Mouse (Mus musculus): ENCODE results near the gene Rims4.

GRCm38 (mm10) chr2:163913704-163914103, 4.8 kb downstream of the Rims4 start:
- TF ChIP-seq CTCF (IDR thresholded peaks at IDR 0.05 in 2 of 3, conservative IDR thresholded peaks at IDR 0.05 in 1 of 3; ENCODE audit: control insufficient read depth in 1 of 3, insufficient read depth in 1 of 3, low read depth in 2 of 3, low read length in 3 of 3, poor library complexity in 1 of 3, severe bottlenecking in 1 of 3) (no peak), CHD1 (IDR thresholded peaks at IDR 0.05; ENCODE audit: low read depth, low read length) (no peak), RCOR1 (IDR thresholded peaks at IDR 0.05; ENCODE audit: low read depth, low read length) (no peak), POLR2A (IDR thresholded peaks at IDR 0.05; ENCODE audit: control insufficient read depth in 1 of 2, insufficient read depth in 1 of 2, low read depth in 1 of 2, low read length in 2 of 2, poor library complexity in 1 of 2) (no peak), HCFC1 (IDR thresholded peaks at IDR 0.05; ENCODE audit: low read depth, low read length) (no peak), MAX (IDR thresholded peaks at IDR 0.05; ENCODE audit: low read length) (no peak), ELF1 (IDR thresholded peaks at IDR 0.05; ENCODE audit: low read depth, low read length) (no peak), GATA1 (IDR thresholded peaks at IDR 0.05; ENCODE audit: low read depth, low read length) (no peak), TCF12 (IDR thresholded peaks at IDR 0.05; ENCODE audit: low read depth, low read length) (no peak), BHLHE40 (IDR thresholded peaks at IDR 0.05; ENCODE audit: borderline replicate concordance, low read depth, low read length) (no peak), POLR2AphosphoS2 (IDR thresholded peaks at IDR 0.05; ENCODE audit: low read length) (no peak), ZKSCAN1 (IDR thresholded peaks at IDR 0.05; ENCODE audit: low read depth, low read length) (no peak), CHD2 (IDR thresholded peaks at IDR 0.05; ENCODE audit: low read length) (no peak), EP300 (IDR thresholded peaks at IDR 0.05; ENCODE audit: low read depth in 1 of 2, low read length in 2 of 2) (no peak)
